ENCODE assay signal across 14 mouse cellular contexts in genomic region chr7:79518928-79519327, GRCm38 (mm10). TPM values are rescaled to one million over a fixed set of nuclear protein-coding genes. Genes with fewer than 3 reads are reported as not detected.
DNase-seq lines count a peak whose midpoint lies in the region; ATAC-seq and TF ChIP-seq lines count a peak whose summit lies in the region.
"Had no signal": no experiment of that assay in that cellular context is flagged by ENCODE, and none has a peak within 500 bp of the region (broad histone marks: within the 10 kb centered on the region; RNA-seq: fewer than 3 reads in every experiment).

No protein-coding gene starts in this region.

- H3K4me1 ChIP-seq in forebrain, embryonic 15.5 days, result peaks cover 100% of the 10 kb centered on the region
- peaks cover 95% of the 10 kb centered on the region for H3K4me1 ChIP-seq in neural tube, embryonic 12.5 days
- no peaks in the 10 kb centered on the region; the same call in 1 of the 2 replicates for H3K4me1 ChIP-seq in lung, postnatal 0 days (ENCODE audit: insufficient read depth, low read depth, low read length)
- H3K4me1 ChIP-seq: liver, embryonic 13.5 days had no signal

- no peak overlapping the region for H3K4me3 ChIP-seq in layer of hippocampus, adult 2 months
- H3K4me3 ChIP-seq in forebrain, embryonic 15.5 days, result peak overlapping the region; percentile 13
- H3K4me3 ChIP-seq in neural tube, embryonic 12.5 days, result no peak overlapping the region
- H3K4me3 ChIP-seq in lung, postnatal 0 days (ENCODE audit: low read depth, low read length), result no peak overlapping the region
- H3K4me3 ChIP-seq: liver, embryonic 13.5 days had no signal

- TF ChIP-seq EP300 in lung, postnatal 0 days (IDR thresholded peaks at IDR 0.05), result no peak

- H3K27ac ChIP-seq in layer of hippocampus, adult 2 months, result peak overlapping the region; percentile 97
- peak overlapping the region; percentile 98 for H3K27ac ChIP-seq in forebrain, embryonic 15.5 days (replicated peaks)
- H3K27ac ChIP-seq in neural tube, embryonic 12.5 days, result peak overlapping the region; percentile 99
- H3K27ac ChIP-seq in lung, postnatal 0 days (ENCODE audit: low read length), result no peak overlapping the region
- H3K27ac ChIP-seq: liver, embryonic 13.5 days; macrophage had no signal

- intact Hi-C loops in left cerebral cortex, postnatal 25 days (cut with DNase I), result no loop called here
- intact Hi-C loops in heart, postnatal 25 days (cut with DNase I), result no loop called here

- no peaks in the 10 kb centered on the region for H3K27me3 ChIP-seq in forebrain, embryonic 15.5 days
- peaks cover 13% of the 10 kb centered on the region for H3K27me3 ChIP-seq in neural tube, embryonic 12.5 days (replicated peaks)
- H3K27me3 ChIP-seq in lung, postnatal 0 days (replicated peaks; ENCODE audit: insufficient read depth, low read length), result peaks cover 25% of the 10 kb centered on the region

- ATAC-seq in forebrain, embryonic 15.5 days (replicated peaks), result no peak
- peak; percentile 70 for ATAC-seq in neural tube, embryonic 12.5 days (ENCODE audit: low FRiP score, low read depth)
- no peak for ATAC-seq in lung, postnatal 0 days
- ATAC-seq: intestine, embryonic 16.5 days had no signal

- H3K36me3 ChIP-seq in forebrain, embryonic 15.5 days, result peaks cover 5% of the 10 kb centered on the region; the same call in 1 of the 2 replicates
- H3K36me3 ChIP-seq in neural tube, embryonic 12.5 days, result peaks cover 15% of the 10 kb centered on the region
- no peaks in the 10 kb centered on the region for H3K36me3 ChIP-seq in lung, postnatal 0 days (ENCODE audit: insufficient read depth, low read length)
- H3K36me3 ChIP-seq: liver, embryonic 13.5 days had no signal

- WGBS in forebrain, embryonic 15.5 days, result 5% methylated on average over 7 of the region's 7 CpGs
- WGBS in neural tube, embryonic 12.5 days, result 19% methylated on average over 7 of the region's 7 CpGs
- WGBS in lung, postnatal 0 days, result 68% methylated on average over 7 of the region's 7 CpGs

- DNase-seq in layer of hippocampus, adult 2 months (ENCODE audit: low spot score in 2 of 2), result no peak
- no peak for DNase-seq in layer of hippocampus, adult 8-10 months (ENCODE audit: low spot score in 2 of 2)
- DNase-seq in mesoderm, embryonic 11.5 days (ENCODE audit: low read depth, low spot score), result peak; percentile 66
- no peak for DNase-seq in lung, postnatal 0 days (ENCODE audit: low spot score)
- DNase-seq in left cerebral cortex, postnatal 25 days (ENCODE audit: low spot score in 2 of 2), result no peak
- DNase-seq in heart, postnatal 25 days (ENCODE audit: low spot score), result no peak
- DNase-seq: adrenal gland, postnatal 25 days; kidney, postnatal 25 days; liver, embryonic 13.5 days; thymus, postnatal 25 days had no signal

- TF ChIP-seq CTCF in layer of hippocampus, adult 2 months (conservative IDR thresholded peaks at IDR 0.05), result no peak
- TF ChIP-seq CTCF in lung, postnatal 0 days (IDR thresholded peaks at IDR 0.05), result no peak

- peak overlapping the region; percentile 61 for H3K9ac ChIP-seq in forebrain, embryonic 15.5 days (replicated peaks)
- H3K9ac ChIP-seq in neural tube, embryonic 12.5 days, result 0 out of 2 replicates have a peak overlapping the region, but pooled peaks have one; percentile 23
- H3K9ac ChIP-seq in lung, postnatal 0 days (replicated peaks; ENCODE audit: low read depth), result no peak overlapping the region
- H3K9ac ChIP-seq: liver, embryonic 13.5 days had no signal

- H3K9me3 ChIP-seq in forebrain, embryonic 15.5 days, result no peaks in the 10 kb centered on the region
- no peaks in the 10 kb centered on the region for H3K9me3 ChIP-seq in neural tube, embryonic 12.5 days
- H3K9me3 ChIP-seq in lung, postnatal 0 days (ENCODE audit: low read length), result no peaks in the 10 kb centered on the region
- H3K9me3 ChIP-seq: liver, embryonic 13.5 days had no signal

- H3K4me2 ChIP-seq in forebrain, embryonic 15.5 days (replicated peaks), result peak overlapping the region; percentile 61
- H3K4me2 ChIP-seq in neural tube, embryonic 12.5 days (replicated peaks), result peak overlapping the region; percentile 8
- H3K4me2 ChIP-seq in lung, postnatal 0 days (replicated peaks; ENCODE audit: low read depth, low read length), result no peak overlapping the region
- H3K4me2 ChIP-seq: liver, embryonic 13.5 days had no signal

RNA-seq across cellular contexts. Expression of gene Polg, which starts 52.8 kb away (rescaled TPM):
- total RNA-seq in layer of hippocampus, adult 2 months (2021), result 100 to 1,000 TPM in 1 of 2 experiments, 10 to 100 TPM in 1; 76.5 to 101 TPM
- total RNA-seq in layer of hippocampus, adult 8-10 months (2022), result 100 to 1,000 TPM in 1 of 4 experiments, 10 to 100 TPM in 3; 87.5 to 101 (median 95.1) TPM
- 32.9 and 35.8 TPM in 2 replicates for polyA plus RNA-seq in forebrain, embryonic 15.5 days (2015; fragmentation: Nextera tagmentation; extraction: Ambion mirVana)
- 45.6 and 48.5 TPM in 2 replicates for polyA plus RNA-seq in neural tube, embryonic 12.5 days (2016; fragmentation: Nextera tagmentation; extraction: Ambion mirVana)
- polyA plus RNA-seq in lung, postnatal 0 days (2015; fragmentation: Nextera tagmentation; extraction: Ambion mirVana), result 32.3 and 39.9 TPM in 2 replicates
- total RNA-seq in left cerebral cortex, postnatal 25 days (2021), result 10 to 100 TPM; 75.5 to 87.3 TPM
- total RNA-seq in heart, postnatal 25 days (2021), result 10 to 100 TPM; 56.9 to 57.3 TPM
